Mouse (Mus musculus): ENCODE results near the gene Olfr325. TPM values are rescaled to one million over a fixed set of nuclear protein-coding genes. Genes with fewer than 3 reads are reported as not detected.

Gene Olfr325
- polyA plus RNA-seq, 1 experiment from 2014 or later = not detected

DNA sequence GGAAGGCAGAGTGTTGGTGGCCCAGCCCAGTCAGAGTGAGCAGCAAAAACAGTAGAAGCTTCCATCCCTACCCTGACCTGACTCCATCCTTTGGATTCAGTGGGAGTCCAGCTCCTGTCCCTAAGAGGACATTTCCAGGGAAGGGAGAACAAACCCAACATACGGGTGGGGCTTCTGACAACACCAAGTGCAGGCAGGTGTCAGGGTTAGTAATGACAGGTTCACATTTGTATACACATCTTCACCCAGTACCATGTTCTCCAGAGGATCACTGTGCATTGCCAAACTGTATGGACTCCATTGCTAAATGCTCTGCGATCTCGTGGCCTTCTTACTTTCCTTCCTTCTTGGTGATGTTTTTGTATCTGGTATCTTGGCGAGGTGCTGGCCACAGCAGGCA lies 38.4 kb downstream of the Olfr325 start, which contains the start of gene 2210407C18Rik:
2210407C18Rik (minus strand) TSS at position 101 of the 400 bp plus-strand sequence.
- Histone ChIP-seq H3K27ac (ENCODE audit: low read length) (no peak within 1 kb of the TSS), H3K9me3 (ENCODE audit: control insufficient read depth, low read length) (no peaks in the 10 kb centered on the region), H3K9ac (replicated peaks; ENCODE audit: low read depth, low read length) (no peak within 1 kb of the TSS), H3K4me3 (replicated peaks; ENCODE audit: low read length) (no peak within 1 kb of the TSS), H3K4me1 (replicated peaks; ENCODE audit: control insufficient read depth, insufficient read depth, low read length) (no peaks in the 10 kb centered on the region), H3K36me3 (ENCODE audit: control insufficient read depth, insufficient read depth) (no peaks in the 10 kb centered on the region), H3K27me3 (replicated peaks; ENCODE audit: control insufficient read depth, insufficient read depth, low read length) (no peaks in the 10 kb centered on the region), H3K4me2 (ENCODE audit: low read length) (no peak within 1 kb of the TSS)
- 84% methylated on average over 4 of the region's 4 CpGs for WGBS
- ATAC-seq = no peak

DNA sequence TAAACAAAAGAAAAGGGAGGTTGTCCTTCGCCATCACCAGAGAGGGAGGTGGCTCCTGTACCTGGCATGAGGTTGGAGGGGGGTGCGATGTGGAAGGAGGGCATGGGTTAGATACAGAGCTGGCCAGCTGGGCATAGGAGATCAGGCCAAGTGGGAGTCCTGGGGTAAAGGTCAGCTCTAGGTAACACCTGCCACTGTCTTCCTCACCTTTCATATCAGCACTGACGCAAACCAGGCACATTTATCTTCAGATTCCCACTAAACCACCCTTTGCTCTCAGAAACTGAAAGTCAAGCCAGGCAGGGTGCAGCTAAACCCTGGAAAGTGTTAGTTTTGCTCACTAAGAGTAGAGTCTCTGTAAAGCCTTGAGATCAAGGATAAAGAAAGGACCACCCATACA lies 40.8 kb downstream of the Olfr325 start:
- WGBS = 58% methylated on average over 3 of the region's 3 CpGs
- no peak for ATAC-seq
- Histone ChIP-seq H3K4me3 (replicated peaks; ENCODE audit: low read length) (no peak overlapping the region), H3K27ac (ENCODE audit: low read length) (no peak overlapping the region), H3K27me3 (replicated peaks; ENCODE audit: control insufficient read depth, insufficient read depth, low read length) (no peaks in the 10 kb centered on the region), H3K4me1 (replicated peaks; ENCODE audit: control insufficient read depth, insufficient read depth, low read length) (no peaks in the 10 kb centered on the region), H3K36me3 (ENCODE audit: control insufficient read depth, insufficient read depth) (no peaks in the 10 kb centered on the region), H3K9ac (replicated peaks; ENCODE audit: low read depth, low read length) (no peak overlapping the region), H3K9me3 (ENCODE audit: control insufficient read depth, low read length) (no peaks in the 10 kb centered on the region), H3K4me2 (ENCODE audit: low read length) (no peak overlapping the region)

DNA sequence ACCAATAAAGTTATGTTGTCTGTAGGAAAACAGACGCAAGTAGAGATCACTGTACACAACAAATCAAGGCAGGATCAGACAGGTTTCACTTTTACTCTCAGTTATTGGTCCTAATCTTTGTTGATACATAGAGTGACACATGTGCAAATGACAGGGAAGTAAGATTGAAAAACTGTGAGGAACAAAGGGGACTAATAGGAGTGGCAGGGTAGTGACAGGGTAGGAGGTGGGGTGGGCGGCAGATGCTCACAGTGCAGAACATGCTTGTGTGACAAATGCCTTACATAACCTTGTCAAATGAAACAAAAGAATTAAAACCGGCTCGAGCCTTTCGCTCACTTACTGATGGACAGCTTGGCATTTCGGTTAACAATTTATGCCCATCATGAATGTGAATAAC lies 41.3 kb downstream of the Olfr325 start:
- no peak for ATAC-seq
- Histone ChIP-seq H3K9ac (replicated peaks; ENCODE audit: low read depth, low read length) (no peak overlapping the region), H3K9me3 (ENCODE audit: control insufficient read depth, low read length) (no peaks in the 10 kb centered on the region), H3K36me3 (ENCODE audit: control insufficient read depth, insufficient read depth) (no peaks in the 10 kb centered on the region), H3K4me1 (replicated peaks; ENCODE audit: control insufficient read depth, insufficient read depth, low read length) (no peaks in the 10 kb centered on the region), H3K4me2 (ENCODE audit: low read length) (no peak overlapping the region), H3K27ac (ENCODE audit: low read length) (no peak overlapping the region), H3K4me3 (replicated peaks; ENCODE audit: low read length) (no peak overlapping the region), H3K27me3 (replicated peaks; ENCODE audit: control insufficient read depth, insufficient read depth, low read length) (no peaks in the 10 kb centered on the region)
- 53% methylated on average over 6 of the region's 6 CpGs for WGBS

DNA sequence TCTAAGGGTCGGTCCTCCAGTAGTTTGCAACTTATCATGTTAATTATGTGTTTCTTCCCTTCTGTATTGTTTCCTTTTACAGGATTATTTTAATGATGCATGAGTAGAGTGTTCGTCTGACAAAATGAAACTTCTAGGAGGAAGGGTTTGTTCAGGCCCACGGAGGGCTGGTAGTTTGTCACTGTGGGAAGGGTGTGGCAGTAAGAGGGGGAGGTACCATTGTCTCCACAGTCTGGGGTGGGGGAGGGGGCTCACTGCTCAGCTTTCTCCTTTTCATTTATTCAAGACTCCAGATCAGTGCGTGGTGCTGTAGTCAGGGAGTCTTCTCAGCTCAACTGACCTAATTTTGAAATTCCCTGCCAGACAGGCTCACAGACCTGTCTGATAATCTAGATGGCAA lies 48.6 kb downstream of the Olfr325 start:
- WGBS = 36% methylated on average over 4 of the region's 4 CpGs
- no peak for ATAC-seq

DNA sequence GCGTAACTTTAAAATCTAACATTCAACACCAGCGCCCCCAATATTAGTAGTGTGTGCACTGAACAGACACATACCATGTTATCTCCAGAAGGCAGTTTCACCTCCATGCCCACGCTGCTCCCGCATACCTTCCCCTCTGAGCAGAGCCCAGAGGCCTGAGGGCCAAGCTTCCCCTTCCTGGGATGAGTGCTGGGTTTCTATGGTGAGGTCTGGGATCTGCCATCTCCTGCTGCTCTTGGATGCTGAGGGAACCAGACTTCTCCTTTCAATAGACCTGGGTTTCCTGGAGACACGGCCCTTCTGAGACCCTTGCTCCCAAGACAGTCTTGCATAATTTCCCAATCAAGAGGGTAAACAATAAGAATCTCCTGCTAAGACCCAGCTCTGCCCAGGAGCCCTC lies 52.9 kb downstream of the Olfr325 start, which contains the start of gene Olfr323:
Olfr323 (minus strand) TSS at position 101 of the 400 bp plus-strand sequence.
- Histone ChIP-seq H3K4me1 (replicated peaks; ENCODE audit: control insufficient read depth, insufficient read depth, low read length) (no peaks in the 10 kb centered on the region), H3K9me3 (ENCODE audit: control insufficient read depth, low read length) (no peaks in the 10 kb centered on the region), H3K36me3 (ENCODE audit: control insufficient read depth, insufficient read depth) (no peaks in the 10 kb centered on the region), H3K4me3 (replicated peaks; ENCODE audit: low read length) (no peak within 1 kb of the TSS), H3K9ac (replicated peaks; ENCODE audit: low read depth, low read length) (no peak within 1 kb of the TSS), H3K27me3 (replicated peaks; ENCODE audit: control insufficient read depth, insufficient read depth, low read length) (no peaks in the 10 kb centered on the region), H3K4me2 (ENCODE audit: low read length) (no peak within 1 kb of the TSS), H3K27ac (ENCODE audit: low read length) (no peak within 1 kb of the TSS)
- ATAC-seq = no peak
- 81% methylated on average over 5 of the region's 5 CpGs for WGBS

More for the DNA sequence above, 48.6 kb downstream of the Olfr325 start:
- H3K4me1 ChIP-seq (replicated peaks; ENCODE audit: control insufficient read depth, insufficient read depth, low read length) = no peaks in the 10 kb centered on the region
- no peak overlapping the region for H3K9ac ChIP-seq (replicated peaks; ENCODE audit: low read depth, low read length)
- H3K27ac ChIP-seq (ENCODE audit: low read length) = no peak overlapping the region
- no peaks in the 10 kb centered on the region for H3K27me3 ChIP-seq (replicated peaks; ENCODE audit: control insufficient read depth, insufficient read depth, low read length)
- no peaks in the 10 kb centered on the region for H3K36me3 ChIP-seq (ENCODE audit: control insufficient read depth, insufficient read depth)
- no peak overlapping the region for H3K4me3 ChIP-seq (replicated peaks; ENCODE audit: low read length)
- no peak overlapping the region for H3K4me2 ChIP-seq (ENCODE audit: low read length)
- no peaks in the 10 kb centered on the region for H3K9me3 ChIP-seq (ENCODE audit: control insufficient read depth, low read length)

Other genes with a start within 250 kb of the Olfr325 start
- gene Zfp672, start 247.4 kb upstream of the Olfr325 start, polyA plus RNA-seq (2015; fragmentation: Nextera tagmentation; extraction: Ambion mirVana) = 39.8 and 43.1 TPM in 2 replicates
- gene Sh3bp5l, start 247.0 kb upstream of the Olfr325 start, polyA plus RNA-seq (2015; fragmentation: Nextera tagmentation; extraction: Ambion mirVana) = 56.6 and 56.9 TPM in 2 replicates
- not detected in 2 replicates for gene Lypd8, start 198.7 kb upstream of the Olfr325 start, polyA plus RNA-seq (2015; fragmentation: Nextera tagmentation; extraction: Ambion mirVana)
- not detected in 2 replicates for gene 1810065E05Rik, start 156.6 kb upstream of the Olfr325 start, polyA plus RNA-seq (2015; fragmentation: Nextera tagmentation; extraction: Ambion mirVana)
- gene Gm12253, start 145.2 kb upstream of the Olfr325 start, polyA plus RNA-seq (2015; fragmentation: Nextera tagmentation; extraction: Ambion mirVana) = not detected in 2 replicates
- not detected in 2 replicates for gene Lypd9, start 124.8 kb upstream of the Olfr325 start, polyA plus RNA-seq (2015; fragmentation: Nextera tagmentation; extraction: Ambion mirVana)
- gene Olfr30, start 115.5 kb upstream of the Olfr325 start, polyA plus RNA-seq (2015; fragmentation: Nextera tagmentation; extraction: Ambion mirVana) = not detected in 2 replicates
- gene Olfr332, start 85.2 kb upstream of the Olfr325 start, polyA plus RNA-seq (2015; fragmentation: Nextera tagmentation; extraction: Ambion mirVana) = not detected in 2 replicates
- gene Olfr331, start 75.2 kb upstream of the Olfr325 start, polyA plus RNA-seq (2015; fragmentation: Nextera tagmentation; extraction: Ambion mirVana) = not detected in 2 replicates
- not detected in 2 replicates for gene Olfr330, start 42.9 kb upstream of the Olfr325 start, polyA plus RNA-seq (2015; fragmentation: Nextera tagmentation; extraction: Ambion mirVana)
- not detected in 2 replicates for gene Olfr329-ps, start 31.3 kb upstream of the Olfr325 start, polyA plus RNA-seq (2015; fragmentation: Nextera tagmentation; extraction: Ambion mirVana)
- not detected in 2 replicates for gene Olfr328, start 22.1 kb upstream of the Olfr325 start, polyA plus RNA-seq (2015; fragmentation: Nextera tagmentation; extraction: Ambion mirVana)
- gene Olfr224, start 7.2 kb upstream of the Olfr325 start, polyA plus RNA-seq (2015; fragmentation: Nextera tagmentation; extraction: Ambion mirVana) = not detected in 2 replicates
- not detected in 2 replicates for gene Olfr324, start 17.4 kb downstream of the Olfr325 start, polyA plus RNA-seq (2015; fragmentation: Nextera tagmentation; extraction: Ambion mirVana)
- not detected in 2 replicates for gene 2210407C18Rik, start 38.3 kb downstream of the Olfr325 start, polyA plus RNA-seq (2015; fragmentation: Nextera tagmentation; extraction: Ambion mirVana)
- not detected in 2 replicates for gene Olfr323, start 52.8 kb downstream of the Olfr325 start, polyA plus RNA-seq (2015; fragmentation: Nextera tagmentation; extraction: Ambion mirVana)
- gene Trim58, start 62.7 kb downstream of the Olfr325 start, polyA plus RNA-seq (2015; fragmentation: Nextera tagmentation; extraction: Ambion mirVana) = 0.09 TPM in 1 of 2 replicates, not detected in the other
- gene Olfr322, start 81.1 kb downstream of the Olfr325 start, polyA plus RNA-seq (2015; fragmentation: Nextera tagmentation; extraction: Ambion mirVana) = not detected in 2 replicates
- gene Olfr320, start 103.4 kb downstream of the Olfr325 start, polyA plus RNA-seq (2015; fragmentation: Nextera tagmentation; extraction: Ambion mirVana) = not detected in 2 replicates
- gene Olfr319, start 121.4 kb downstream of the Olfr325 start, polyA plus RNA-seq (2015; fragmentation: Nextera tagmentation; extraction: Ambion mirVana) = not detected in 2 replicates
- gene Olfr318, start 146.3 kb downstream of the Olfr325 start, polyA plus RNA-seq (2015; fragmentation: Nextera tagmentation; extraction: Ambion mirVana) = not detected in 2 replicates
- gene Olfr317, start 161.5 kb downstream of the Olfr325 start, polyA plus RNA-seq (2015; fragmentation: Nextera tagmentation; extraction: Ambion mirVana) = 0.16 TPM in 1 of 2 replicates, not detected in the other
- not detected in 2 replicates for gene Olfr316, start 175.0 kb downstream of the Olfr325 start, polyA plus RNA-seq (2015; fragmentation: Nextera tagmentation; extraction: Ambion mirVana)
- not detected in 2 replicates for gene Olfr315, start 195.5 kb downstream of the Olfr325 start, polyA plus RNA-seq (2015; fragmentation: Nextera tagmentation; extraction: Ambion mirVana)
- not detected in 2 replicates for gene Olfr314, start 205.2 kb downstream of the Olfr325 start, polyA plus RNA-seq (2015; fragmentation: Nextera tagmentation; extraction: Ambion mirVana)
- gene Fam183b, start 224.2 kb downstream of the Olfr325 start, polyA plus RNA-seq (2015; fragmentation: Nextera tagmentation; extraction: Ambion mirVana) = 1.8 and 5.4 TPM in 2 replicates
- not detected in 2 replicates for gene Olfr313, start 237.3 kb downstream of the Olfr325 start, polyA plus RNA-seq (2015; fragmentation: Nextera tagmentation; extraction: Ambion mirVana)

Measured in forebrain, embryonic 16.5 days (tissue).